Mouse (Mus musculus) ovary, postnatal 10 days (tissue): Measurements from ENCODE around the gene Rtn3.
"Not testable (repeated sequence)": the region's sequence is repeated elsewhere in the genome, so short reads cannot be mapped to it uniquely, and the experiment has no call there.

Experiments used
- DNase-seq: peaks from one replicate; pipeline ENCODE4 v3.0.0; 2022; ENCODE audit warnings: low spot score

Gene Rtn3

GRCm38 (mm10) chr19:7482599-7483511, at the start of gene Rtn3:
Gene Rtn3, minus strand, starts transcription at chr19:7483281.
- peak; percentile 93 for DNase-seq

DNA sequence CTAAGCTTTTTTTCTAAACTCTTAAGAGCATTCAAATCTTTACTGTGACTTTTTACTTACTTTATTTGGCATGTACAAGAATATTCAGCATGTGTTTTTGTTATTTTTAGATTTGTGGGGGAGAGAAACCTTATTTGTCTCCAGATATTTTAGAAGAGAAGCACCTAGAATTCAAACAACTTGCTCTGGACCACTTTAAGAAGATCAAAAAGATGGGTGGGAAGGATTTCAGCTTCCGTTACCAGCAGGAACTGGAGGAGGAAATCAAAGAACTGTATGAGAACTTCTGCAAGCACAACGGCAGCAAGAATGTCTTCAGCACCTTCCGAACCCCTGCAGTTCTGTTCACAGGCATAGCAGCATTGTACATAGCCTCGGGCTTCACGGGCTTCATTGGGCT, 48.8 kb upstream of the Rtn3 start:
- DNase-seq, result no peak

DNA sequence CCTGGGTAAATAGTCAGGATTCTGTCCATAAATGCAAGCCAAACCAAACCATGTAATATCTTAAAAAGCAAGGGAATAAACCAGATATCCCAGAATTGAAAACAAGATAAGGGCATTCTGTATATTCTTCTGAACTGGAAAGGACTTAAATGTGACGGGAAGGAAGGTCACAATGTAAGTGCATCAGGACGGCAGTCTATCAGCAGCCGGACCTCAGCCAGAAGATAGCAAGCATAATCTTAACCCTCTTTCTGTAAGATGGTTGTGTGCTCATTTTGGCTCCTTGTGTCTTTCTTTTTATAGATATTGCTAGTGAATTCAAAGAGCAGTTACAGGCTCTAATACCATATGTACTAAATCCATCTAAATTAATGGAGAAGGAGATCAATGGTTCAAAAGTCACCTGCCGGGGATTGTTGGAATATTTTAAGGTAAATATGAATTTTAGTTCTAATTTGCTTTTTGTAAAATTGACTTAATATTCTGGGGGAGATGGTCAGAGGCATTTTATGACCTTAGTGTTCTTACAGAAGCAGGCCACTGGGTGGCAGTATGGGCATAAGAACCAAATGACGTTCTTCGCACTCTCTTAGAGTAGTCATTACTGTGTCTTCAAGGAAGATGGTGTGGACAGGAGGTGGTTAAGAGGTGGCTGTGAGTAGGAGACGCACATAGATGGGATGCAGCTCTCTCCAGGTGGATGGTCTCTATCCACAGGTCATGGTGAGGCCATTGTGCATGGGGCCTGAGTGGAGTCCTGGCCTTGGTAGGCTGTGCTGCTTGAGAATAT, 45.8 kb upstream of the Rtn3 start:
- peak; percentile 20 for DNase-seq

DNA sequence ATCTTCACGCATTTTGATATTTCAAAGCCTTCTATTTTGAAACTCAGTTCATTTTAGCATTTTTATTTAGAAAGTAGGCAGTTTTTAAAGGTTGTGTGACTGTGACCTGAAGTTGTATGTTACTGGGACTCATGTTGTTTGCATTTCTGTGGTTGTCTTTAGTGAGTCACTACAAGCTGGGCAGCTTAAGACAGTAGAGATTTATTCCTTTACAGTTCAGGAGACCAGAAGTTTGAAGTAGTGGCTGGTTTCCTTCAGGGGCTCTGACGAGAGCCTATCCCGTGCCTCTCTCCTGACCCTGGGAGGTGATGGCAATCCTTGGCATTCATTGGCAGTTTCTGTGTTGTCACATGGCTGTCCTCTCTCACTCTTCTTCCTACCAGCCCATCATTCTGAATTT, 41.8 kb upstream of the Rtn3 start:
- DNase-seq, result no peak

GRCm38 (mm10) chr19:7523781-7524180, 40.7 kb upstream of the Rtn3 start:
- DNase-seq, result no peak

DNA sequence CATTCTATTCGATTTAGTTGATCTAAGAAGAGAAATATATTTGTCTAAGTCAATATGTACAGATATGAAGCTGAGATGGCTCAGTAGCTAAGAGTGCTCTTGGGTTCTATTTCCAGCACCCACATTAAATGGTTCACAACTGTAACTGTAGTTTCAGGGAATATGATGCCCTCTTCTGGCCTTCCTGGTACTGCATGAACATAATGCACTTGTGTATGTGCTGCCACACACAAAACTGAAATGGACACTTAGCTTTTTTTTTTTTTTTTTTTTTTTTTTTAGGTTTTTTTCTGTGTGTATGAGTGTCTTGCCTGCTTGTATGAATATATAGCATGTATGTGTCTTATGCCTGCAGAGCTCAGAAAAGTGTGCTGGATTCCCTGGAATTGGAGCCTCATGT, 40.2 kb upstream of the Rtn3 start:
- DNase-seq, result no peak

DNA sequence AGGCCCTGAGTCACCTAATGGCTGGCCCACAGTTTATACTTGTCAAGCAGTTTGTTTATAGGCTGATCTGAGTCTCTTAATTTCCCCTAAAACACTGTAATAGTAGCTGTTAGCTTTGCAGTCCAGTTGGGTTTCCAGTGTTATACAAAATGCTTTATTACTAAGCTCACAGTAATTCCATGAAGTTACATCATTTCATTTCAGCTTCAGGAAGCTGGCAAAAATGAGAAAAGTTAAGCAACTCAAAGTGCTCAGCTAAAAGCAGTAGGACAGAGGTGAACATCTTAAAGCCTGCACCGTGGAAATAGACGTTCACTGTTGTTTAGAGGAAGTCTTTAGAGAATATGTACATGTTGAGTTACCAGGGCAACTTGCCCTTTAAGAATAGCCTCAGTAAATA, 39.8 kb upstream of the Rtn3 start:
- no peak for DNase-seq

- DNase-seq, result no peak
Measured at GRCm38 (mm10) chr19:7521619-7522018, 38.5 kb upstream of the Rtn3 start.

DNA sequence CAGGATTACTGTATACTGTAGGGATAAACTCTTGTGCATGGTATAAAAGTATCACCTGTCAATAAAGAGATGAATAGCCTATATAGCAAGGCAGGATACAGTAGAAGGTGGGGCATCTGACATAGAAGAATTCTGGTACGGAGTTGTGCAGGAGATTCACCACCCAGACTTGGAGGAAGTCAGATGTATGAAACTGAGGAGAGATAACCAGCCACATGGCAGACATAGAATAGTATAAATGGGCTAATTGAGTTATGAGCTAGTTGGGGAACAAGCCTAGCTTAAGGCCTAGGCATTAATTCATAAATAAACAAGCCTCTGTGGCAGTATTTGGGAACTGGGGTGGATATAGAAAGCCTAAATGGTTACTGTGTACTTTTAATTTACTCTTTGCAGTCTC, 33.4 kb upstream of the Rtn3 start:
- DNase-seq, result no peak

DNA sequence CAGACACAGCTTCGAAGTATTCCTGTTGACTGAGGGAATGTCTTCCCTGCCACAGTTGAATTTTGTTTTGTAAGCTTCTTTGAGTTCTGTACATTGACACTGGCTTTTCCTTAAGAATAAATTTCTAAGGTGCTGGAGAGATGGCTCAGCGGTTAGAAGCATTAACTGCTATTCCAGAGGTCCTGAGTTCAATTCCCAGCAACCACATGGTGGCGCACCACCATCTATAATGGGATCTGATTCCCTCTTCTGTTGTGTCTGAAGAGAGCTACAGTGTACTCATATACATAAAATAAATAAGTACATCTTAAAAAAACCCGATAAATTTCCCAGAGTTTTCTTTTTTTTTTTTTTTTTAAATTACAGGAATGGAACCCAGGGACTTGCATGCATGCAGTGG, 24.9 kb upstream of the Rtn3 start:
- DNase-seq, result no peak

GRCm38 (mm10) chr19:7506321-7506720, 23.2 kb upstream of the Rtn3 start:
- no peak for DNase-seq

GRCm38 (mm10) chr19:7502432-7502831, 19.4 kb upstream of the Rtn3 start:
- DNase-seq, result no peak

DNA sequence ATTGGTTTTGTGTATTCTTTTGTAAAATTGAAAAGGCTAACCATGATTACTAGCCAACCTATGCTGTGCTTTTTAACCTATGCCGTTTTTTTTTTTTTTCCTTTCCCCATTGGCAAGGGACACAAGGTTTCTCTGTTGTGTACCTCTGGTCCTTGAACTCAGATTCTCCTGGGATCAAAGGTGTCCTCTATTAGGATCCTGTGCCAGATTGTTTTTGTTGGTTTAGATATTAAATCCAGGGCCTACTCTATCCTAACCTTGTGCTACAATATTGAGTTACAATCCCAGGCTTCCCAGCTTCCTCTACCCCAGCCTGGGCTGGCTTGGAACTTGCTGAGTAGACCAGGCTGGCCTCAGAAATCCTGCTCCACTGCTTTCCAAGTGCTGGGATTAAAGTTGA, 17.6 kb upstream of the Rtn3 start:
- DNase-seq, result no peak

- DNase-seq, result no peak
Measured at GRCm38 (mm10) chr19:7498816-7499215, 15.7 kb upstream of the Rtn3 start.

- not testable (repeated sequence) for DNase-seq
Measured at GRCm38 (mm10) chr19:7496070-7496469, 13.0 kb upstream of the Rtn3 start.

- DNase-seq, result no peak
Measured at GRCm38 (mm10) chr19:7495221-7496038, 12.3 kb upstream of the Rtn3 start.

DNA sequence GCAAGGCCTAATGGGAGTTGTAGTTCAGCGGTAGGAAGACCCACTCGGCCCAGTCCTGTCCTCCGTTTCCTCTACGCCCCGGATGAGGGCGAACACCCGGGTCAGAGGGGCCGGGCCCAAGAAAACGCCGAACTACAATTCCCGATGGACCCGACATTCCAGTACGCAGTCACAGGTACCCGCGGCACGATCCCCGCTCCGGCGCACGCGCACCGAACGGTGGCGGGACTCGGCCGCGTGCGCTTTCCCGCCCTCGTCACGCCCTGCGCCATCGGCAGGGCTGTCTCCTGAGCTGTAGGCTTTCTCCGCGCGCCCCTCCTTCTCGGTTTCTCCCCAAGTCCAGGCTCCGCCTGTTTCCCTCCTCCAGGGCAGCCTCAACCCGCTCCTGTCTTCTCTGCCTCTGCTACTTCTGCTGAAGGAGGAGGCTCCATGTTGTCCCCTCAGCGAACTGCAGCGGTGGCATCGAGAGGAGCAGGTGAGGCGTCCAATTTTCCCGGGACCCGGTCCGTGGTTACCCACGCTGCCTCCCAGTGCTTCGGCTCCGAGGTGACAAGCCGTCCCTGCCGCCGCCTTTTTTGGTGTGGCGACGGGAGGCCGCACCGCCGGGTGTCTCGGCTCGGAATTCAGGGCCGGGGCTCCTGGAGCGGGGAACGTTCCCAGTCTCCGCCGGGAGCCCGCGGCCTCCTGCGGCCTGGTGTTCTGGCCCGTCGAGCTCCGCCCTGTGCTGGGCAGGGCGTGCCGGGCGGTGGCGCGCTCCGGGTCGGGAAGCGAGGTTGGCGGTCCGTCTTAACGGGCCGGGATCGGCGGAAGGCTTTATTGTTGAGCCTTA, 11.3 kb upstream of the Rtn3 start:
- DNase-seq, result peak; percentile 84

DNA sequence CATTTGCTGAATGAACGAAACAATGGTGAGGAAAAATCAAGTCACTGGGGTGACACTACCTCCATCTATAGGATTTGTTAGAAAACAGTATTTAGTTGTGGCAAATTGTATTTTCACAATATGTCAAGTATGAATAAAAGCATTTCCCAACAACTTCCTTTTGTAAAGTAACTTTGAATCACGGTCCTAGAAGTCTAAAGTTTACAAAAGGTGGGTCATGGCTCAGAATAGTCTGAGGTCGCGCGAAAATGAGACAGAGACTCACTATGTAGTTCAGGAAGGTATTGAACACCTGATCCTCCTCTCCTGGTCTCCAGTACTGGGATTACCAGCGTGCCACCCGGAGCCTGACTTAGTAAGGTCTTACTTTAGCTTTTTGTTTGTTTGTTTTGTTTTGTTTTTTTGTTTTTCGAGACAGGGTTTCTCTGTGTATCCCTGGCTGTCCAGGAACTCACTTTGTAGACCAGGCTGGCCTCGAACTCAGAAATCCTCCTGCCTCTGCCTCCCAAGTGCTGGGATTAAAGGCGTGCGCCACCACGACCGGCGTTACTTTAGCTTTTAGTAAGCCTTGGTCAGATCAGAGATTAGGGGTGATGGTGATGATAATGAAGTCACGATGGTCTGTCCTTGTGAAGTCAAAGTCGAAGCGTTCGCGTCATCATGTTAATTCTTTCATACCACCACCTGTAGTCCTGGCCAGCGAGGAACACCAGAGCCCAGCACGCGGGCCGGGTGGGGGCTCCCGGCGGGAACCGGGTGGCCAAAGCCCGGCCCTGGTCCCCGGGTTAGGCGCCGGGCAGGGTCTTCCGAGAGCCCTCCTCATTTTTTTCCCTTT, 10.5 kb upstream of the Rtn3 start, which contains the start of gene Atl3:
Gene Atl3 (plus strand): TSS at position 689 of the 835 bp plus-strand sequence.
- no peak for DNase-seq

GRCm38 (mm10) chr19:7492682-7493081, 9.6 kb upstream of the Rtn3 start:
- DNase-seq, result no peak

DNA sequence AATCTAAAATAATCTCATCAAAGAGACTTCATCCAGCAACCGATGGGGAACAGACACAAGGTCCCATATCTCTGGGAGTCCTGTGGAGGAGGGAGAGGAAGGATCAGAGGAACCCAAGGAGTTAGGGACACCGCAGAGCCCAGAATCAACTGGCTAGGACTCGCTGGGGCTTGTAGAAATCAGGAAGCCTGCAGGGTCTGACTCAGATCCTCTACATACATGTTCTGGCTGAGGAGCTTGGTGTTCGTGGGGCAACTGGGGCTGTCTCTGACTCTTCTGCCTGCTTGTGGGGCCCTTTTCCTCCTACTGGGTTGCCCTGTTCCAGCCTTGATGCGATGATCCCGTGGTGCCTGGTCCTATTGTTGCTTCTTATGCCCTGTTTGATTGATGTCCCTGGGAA, 8.9 kb upstream of the Rtn3 start:
- DNase-seq, result no peak
